Mouse (Mus musculus): ENCODE measurements around the gene Tbc1d16. TPM values are rescaled to one million over a fixed set of nuclear protein-coding genes. Genes with fewer than 3 reads are reported as not detected.
A peak's percentile ranks its signal among the peaks of the same experiment; 100 is the strongest.

Tbc1d16 gene
- polyA plus RNA-seq, 1 experiment from 2014 or later: 22.5 TPM

DNA sequence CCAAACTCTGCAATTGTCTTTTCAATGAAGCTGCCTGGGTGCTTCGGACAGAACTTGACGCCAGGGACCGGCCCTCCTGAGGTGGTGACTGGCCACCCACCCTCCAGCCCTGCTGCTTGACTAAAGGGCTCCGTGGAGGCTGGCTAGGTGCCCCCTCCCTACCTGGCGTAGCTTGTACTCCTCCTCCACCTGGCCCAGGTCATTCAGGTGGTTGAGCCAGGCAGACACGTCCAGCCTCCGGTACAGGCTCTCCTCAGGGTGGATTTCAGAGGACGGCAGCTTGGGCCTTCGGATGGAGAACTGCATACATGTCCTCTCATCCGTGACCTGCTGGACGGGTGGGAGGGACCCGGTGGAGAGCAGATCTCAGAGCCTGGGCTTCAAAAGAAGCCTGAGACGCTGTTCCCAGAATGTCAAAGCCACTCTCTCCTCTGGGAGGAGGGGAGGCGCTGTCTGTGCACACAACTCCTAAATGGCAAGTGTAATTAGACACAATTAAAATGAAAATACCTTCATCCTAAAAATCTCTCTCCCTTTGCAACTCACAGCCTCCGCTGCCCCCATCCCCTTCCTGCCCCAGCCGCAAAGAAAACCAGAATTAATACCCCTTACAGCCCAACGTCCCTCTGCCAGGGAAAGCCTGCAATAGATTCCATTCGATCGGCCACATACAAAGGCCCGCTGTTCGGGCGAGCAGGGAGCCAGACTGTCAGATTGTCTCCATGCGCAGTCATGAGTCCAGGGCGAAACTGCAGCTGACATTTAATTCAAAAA lies 71.6 kb downstream of the Tbc1d16 start:
- Histone ChIP-seq H3K9me3 (no peaks in the 10 kb centered on the region), H3K27ac (peak overlapping the region; percentile 85), H3K27me3 (ENCODE audit: poor library complexity, severe bottlenecking) (peaks cover 55% of the 10 kb centered on the region), H3K36me3 (replicated peaks) (peaks cover 44% of the 10 kb centered on the region), H3K4me3 (peak overlapping the region; percentile 39), H3K4me1 (peaks cover 68% of the 10 kb centered on the region)
- 8% methylated on average over 24 of the region's 24 CpGs for WGBS
- DNase-seq (ENCODE audit: extremely low spot score, low spot score): peak; percentile 59

DNA sequence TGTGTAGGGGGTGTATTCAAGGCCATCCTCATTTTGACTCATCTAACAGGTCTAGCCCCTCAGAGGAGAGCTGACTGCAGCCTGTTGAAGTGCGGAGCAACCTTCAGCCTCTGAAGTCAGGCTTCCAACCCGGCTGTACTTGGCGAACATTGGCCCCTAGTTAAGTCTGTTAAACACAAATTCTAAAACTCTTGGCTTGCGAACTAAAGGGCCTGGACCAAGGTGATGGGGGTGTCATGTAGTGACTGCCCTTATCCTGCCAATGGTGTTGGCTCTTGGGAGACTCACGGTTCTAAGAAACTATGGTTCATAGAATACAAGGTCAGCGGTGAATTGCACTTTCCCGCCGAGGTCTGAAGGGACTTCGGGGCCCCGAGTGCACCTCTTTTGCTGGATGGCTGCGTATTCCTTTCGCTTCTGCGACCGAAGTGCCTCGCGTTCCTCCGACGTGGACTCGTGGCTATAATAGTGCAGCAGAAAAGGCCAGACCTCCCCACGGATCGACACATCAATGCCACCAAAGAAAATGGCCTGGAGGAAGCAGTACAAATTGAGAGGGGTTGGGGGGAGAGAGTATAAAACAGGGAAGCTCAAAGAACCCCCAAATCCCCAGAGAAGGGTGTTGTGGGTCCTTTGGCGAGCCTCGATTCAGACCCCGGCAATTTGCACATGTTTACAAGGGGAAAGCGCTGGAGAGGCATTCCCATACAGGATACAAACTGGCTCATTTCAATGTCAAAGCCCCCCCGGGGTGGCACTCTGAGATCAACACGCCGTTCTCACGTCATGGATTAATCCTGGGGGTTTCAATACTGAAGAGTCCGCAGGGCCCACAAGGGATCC lies 72.4 kb downstream of the Tbc1d16 start:
- H3K36me3 ChIP-seq (replicated peaks): peaks cover 52% of the 10 kb centered on the region
- 24% methylated on average over 30 of the region's 30 CpGs for WGBS
- H3K4me1 ChIP-seq: peaks cover 68% of the 10 kb centered on the region
- peaks cover 55% of the 10 kb centered on the region for H3K27me3 ChIP-seq (ENCODE audit: poor library complexity, severe bottlenecking)
- peak; percentile 34 for DNase-seq (ENCODE audit: extremely low spot score, low spot score)
- peak overlapping the region; percentile 39 for H3K4me3 ChIP-seq
- no peaks in the 10 kb centered on the region for H3K9me3 ChIP-seq
- peak overlapping the region; percentile 85 for H3K27ac ChIP-seq

DNA sequence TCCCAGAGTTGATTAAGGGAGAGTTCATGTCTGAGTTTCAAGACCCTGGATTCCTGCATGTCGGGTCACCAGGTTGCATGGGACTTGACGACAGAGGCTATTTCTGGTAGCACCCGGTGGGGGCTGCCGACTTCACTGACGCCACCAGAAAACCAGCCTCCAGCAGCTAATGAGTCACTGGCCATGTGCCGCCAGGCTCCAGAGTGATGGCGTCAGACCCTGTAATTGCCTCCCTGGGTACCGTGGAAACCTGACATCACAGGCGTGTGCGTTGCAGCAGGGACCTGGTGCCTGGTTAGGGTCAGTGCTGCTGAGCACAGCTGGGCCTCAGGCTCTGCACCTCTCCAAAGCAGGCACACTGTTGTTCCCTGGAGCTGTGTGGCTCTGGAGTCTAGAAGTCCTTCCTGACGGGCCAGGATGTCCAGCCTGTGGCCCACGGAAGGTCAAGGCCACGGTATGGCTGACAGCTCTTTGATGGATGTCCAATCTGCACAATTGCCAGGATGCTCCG lies 75.9 kb downstream of the Tbc1d16 start:
- WGBS: 86% methylated on average over 14 of the region's 14 CpGs
- no peak for DNase-seq (ENCODE audit: extremely low spot score, low spot score)
- H3K27me3 ChIP-seq (ENCODE audit: poor library complexity, severe bottlenecking): peaks cover 31% of the 10 kb centered on the region
- H3K4me1 ChIP-seq: peaks cover 39% of the 10 kb centered on the region
- no peak overlapping the region for H3K4me3 ChIP-seq
- H3K36me3 ChIP-seq (replicated peaks): peaks cover 87% of the 10 kb centered on the region
- no peaks in the 10 kb centered on the region for H3K9me3 ChIP-seq
- H3K27ac ChIP-seq: no peak overlapping the region

DNA sequence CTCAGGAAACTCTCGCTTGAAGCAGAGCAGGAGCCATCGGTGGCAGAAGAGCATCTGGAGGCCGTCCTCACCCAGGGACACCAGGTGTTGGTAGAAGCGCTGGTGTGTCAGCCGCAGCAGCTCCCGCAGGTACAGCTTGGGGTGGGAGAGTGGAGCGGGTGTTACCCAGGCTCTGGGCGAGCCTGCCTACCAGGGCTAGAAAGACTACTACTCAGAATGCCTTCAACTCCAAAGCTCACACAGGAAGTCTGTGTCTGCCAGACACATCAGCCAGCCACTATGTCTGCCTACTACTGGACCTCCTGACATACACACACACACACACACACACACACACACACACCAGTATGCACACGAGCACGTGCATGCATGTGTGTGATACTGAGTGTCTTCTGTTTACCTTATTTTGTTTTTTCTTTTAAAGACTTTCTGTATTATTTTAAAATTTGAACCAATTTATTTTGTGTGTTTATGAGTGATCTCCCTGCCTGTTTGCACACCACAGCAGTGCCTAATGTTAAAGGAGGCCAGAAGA lies 77.2 kb downstream of the Tbc1d16 start:
- peaks cover 18% of the 10 kb centered on the region for H3K27me3 ChIP-seq (ENCODE audit: poor library complexity, severe bottlenecking)
- no peak overlapping the region for H3K27ac ChIP-seq
- H3K4me3 ChIP-seq: no peak overlapping the region
- WGBS: 91% methylated on average over 10 of the region's 10 CpGs
- H3K9me3 ChIP-seq: no peaks in the 10 kb centered on the region
- no peak for DNase-seq (ENCODE audit: extremely low spot score, low spot score)
- H3K4me1 ChIP-seq: peaks cover 38% of the 10 kb centered on the region
- H3K36me3 ChIP-seq (replicated peaks): peaks cover 97% of the 10 kb centered on the region

DNA sequence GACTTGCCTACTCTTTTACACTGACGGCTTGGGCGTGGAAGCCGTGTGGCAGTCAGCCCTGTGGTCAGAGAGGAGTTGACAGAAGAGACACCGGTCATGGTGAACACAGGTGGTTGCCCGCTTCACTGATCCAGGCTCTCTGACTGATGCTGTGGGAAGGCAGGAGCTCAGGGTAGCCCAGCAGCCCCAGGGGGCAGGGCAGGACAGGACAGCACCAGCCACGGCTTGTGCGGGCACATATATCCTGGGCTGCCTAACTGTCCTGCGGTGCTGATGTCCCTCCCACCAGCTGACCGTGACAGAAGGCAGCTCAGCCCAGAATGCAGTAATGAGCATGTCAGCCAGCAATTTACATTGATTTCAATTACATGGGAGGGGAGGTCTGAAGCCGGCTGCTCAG lies 77.9 kb downstream of the Tbc1d16 start:
- Histone ChIP-seq H3K36me3 (replicated peaks) (peaks cover 91% of the 10 kb centered on the region), H3K27me3 (ENCODE audit: poor library complexity, severe bottlenecking) (peaks cover 12% of the 10 kb centered on the region), H3K4me1 (peaks cover 38% of the 10 kb centered on the region), H3K4me3 (no peak overlapping the region), H3K27ac (no peak overlapping the region), H3K9me3 (no peaks in the 10 kb centered on the region)
- 86% methylated on average over 10 of the region's 10 CpGs for WGBS
- no peak for DNase-seq (ENCODE audit: extremely low spot score, low spot score)

DNA sequence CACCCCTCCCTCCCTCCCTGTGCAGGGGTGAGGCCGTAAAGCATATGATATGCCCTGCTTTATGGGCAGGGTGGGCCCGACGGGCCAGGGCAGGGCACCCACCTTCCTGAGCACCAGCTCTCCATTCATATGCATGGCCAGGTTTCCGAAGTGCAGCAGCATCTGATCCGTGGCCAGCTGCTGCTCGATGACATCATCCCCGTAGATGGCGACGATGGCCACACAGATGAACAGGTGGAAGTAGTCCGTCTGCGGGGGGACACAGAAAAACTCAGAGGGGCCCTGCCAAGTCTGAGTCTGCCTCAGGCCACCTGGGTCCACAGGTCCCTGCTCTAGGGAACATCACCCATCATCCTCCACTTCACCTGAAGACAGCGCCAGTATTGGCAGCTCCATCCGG lies 79.5 kb downstream of the Tbc1d16 start:
- 92% methylated on average over 12 of the region's 13 CpGs for WGBS
- DNase-seq (ENCODE audit: extremely low spot score, low spot score): no peak
- H3K27me3 ChIP-seq (ENCODE audit: poor library complexity, severe bottlenecking): no peaks in the 10 kb centered on the region
- H3K4me1 ChIP-seq: peaks cover 47% of the 10 kb centered on the region
- H3K36me3 ChIP-seq (replicated peaks): peaks cover 76% of the 10 kb centered on the region
- no peak overlapping the region for H3K27ac ChIP-seq
- no peaks in the 10 kb centered on the region for H3K9me3 ChIP-seq
- H3K4me3 ChIP-seq: no peak overlapping the region

DNA sequence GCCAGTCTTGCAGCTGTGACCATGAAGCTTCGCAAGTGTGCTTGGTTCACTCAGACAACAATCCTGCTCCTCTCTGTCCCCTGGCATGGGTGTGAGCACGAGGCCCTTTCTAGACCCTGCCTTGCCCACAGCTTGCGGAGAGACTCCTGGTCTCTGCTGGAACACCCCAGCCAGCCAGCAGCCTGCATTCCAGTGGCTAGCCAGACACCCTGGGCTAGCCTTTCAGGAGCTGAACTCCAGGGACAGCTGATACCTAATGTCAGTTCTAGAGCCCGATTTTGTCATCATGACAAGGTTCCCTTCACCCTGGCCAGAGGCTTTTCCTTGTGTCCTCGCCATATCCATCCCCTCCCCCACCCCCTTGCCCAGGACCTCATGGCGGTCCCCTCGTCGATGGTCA lies 81.1 kb downstream of the Tbc1d16 start:
- peaks cover 65% of the 10 kb centered on the region for H3K36me3 ChIP-seq (replicated peaks)
- no peaks in the 10 kb centered on the region for H3K9me3 ChIP-seq
- WGBS: 83% methylated on average over 8 of the region's 8 CpGs
- peaks cover 50% of the 10 kb centered on the region for H3K4me1 ChIP-seq
- no peak overlapping the region for H3K27ac ChIP-seq
- H3K27me3 ChIP-seq (ENCODE audit: poor library complexity, severe bottlenecking): no peaks in the 10 kb centered on the region
- DNase-seq (ENCODE audit: extremely low spot score, low spot score): no peak
- H3K4me3 ChIP-seq: no peak overlapping the region

DNA sequence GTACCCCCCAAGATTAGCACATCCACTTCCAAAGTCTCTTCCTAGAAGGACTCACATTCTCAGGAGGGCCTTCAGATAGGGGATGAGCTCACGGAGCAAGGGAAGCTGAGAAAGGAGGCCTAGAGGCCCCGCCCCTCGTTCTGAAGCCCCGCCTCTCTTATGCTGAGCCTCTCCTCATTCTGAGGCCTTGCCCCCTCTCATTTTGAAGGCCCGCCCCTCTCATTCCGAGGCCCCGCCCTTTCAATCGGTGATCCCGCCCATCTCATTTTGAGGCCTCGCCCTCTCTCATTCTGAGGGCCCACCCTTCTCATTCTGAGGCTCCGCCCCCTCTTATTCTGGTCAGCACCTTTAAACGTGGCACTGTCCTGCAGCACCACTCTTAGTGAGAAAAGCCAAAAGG lies 82.2 kb downstream of the Tbc1d16 start:
- no peaks in the 10 kb centered on the region for H3K27me3 ChIP-seq (ENCODE audit: poor library complexity, severe bottlenecking)
- H3K9me3 ChIP-seq: no peaks in the 10 kb centered on the region
- no peak overlapping the region for H3K4me3 ChIP-seq
- peaks cover 50% of the 10 kb centered on the region for H3K4me1 ChIP-seq
- peaks cover 55% of the 10 kb centered on the region for H3K36me3 ChIP-seq (replicated peaks)
- H3K27ac ChIP-seq: no peak overlapping the region
- 21% methylated on average over 12 of the region's 12 CpGs for WGBS
- DNase-seq (ENCODE audit: extremely low spot score, low spot score): no peak

DNA sequence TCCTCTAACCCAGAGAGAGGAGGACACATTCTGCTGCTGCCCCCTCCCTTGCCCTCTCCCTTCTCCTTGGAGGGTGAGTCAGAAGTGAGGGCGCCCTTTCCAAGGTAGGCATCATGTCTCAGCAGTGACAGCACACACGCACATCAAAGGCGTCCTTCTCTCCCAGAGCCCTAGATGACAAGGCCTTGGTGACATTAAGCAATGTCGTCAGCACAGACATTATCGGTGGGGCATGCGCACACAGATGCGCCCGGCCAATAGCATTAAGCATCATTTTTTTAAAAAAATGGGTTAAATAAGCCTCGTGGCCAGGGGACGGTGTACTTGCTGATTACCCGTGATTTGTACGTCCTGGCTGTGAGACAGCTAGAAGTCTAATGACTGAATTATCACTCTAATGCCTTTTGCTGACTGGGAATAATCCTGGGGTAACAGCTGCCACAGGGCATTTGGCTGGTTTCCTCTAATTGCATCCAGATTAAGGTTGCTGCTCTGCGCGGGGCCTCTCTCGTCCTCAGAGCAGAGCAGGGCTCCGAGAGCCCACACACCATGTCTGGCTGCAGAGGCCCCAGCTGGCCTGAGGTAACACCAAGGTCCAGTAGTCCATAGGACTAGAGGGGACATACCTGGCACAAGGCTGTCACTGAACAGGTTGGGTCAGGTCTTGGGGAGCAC lies 83.4 kb downstream of the Tbc1d16 start:
- peaks cover 50% of the 10 kb centered on the region for H3K4me1 ChIP-seq
- no peaks in the 10 kb centered on the region for H3K9me3 ChIP-seq
- DNase-seq (ENCODE audit: extremely low spot score, low spot score): no peak
- H3K36me3 ChIP-seq (replicated peaks): peaks cover 43% of the 10 kb centered on the region
- H3K4me3 ChIP-seq: no peak overlapping the region
- WGBS: 75% methylated on average over 16 of the region's 16 CpGs
- no peaks in the 10 kb centered on the region for H3K27me3 ChIP-seq (ENCODE audit: poor library complexity, severe bottlenecking)
- peak overlapping the region; percentile 9; the same call in 1 of the 2 replicates for H3K27ac ChIP-seq

DNA sequence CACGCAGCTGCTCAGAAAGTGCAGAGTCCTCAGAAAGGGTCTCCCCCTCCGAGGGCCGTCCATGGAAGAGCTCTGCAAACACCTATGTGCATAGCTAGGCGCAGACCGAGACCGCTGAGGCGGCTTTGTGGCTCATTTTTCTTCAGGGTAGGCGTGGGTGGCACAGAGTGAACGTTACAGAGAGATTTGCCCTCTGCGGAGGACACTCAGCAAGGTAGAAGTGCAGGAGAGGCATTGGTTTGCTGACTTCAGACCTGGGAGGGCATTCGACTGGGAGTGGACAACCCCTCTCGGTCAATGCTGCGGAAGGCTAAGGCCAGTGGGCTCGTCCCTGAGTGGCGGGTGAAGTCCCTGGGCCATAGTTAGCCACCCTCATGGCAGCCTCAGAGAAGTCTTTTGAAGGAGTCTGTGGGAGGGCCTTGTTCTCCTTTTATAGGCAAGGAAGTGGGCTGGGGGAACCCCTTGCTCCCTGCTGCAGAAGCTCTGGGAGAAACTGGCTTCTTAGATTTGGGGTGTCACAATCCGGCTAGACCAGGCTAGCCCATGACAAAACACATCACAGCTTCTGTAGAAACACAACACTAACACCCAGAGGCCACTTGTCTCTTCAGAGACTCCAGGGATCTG lies 84.8 kb downstream of the Tbc1d16 start:
- 87% methylated on average over 16 of the region's 16 CpGs for WGBS
- DNase-seq (ENCODE audit: extremely low spot score, low spot score): no peak
- H3K9me3 ChIP-seq: no peaks in the 10 kb centered on the region
- peak overlapping the region; percentile 53; the same call in 1 of the 2 replicates for H3K27ac ChIP-seq
- peaks cover 28% of the 10 kb centered on the region for H3K36me3 ChIP-seq (replicated peaks)
- H3K27me3 ChIP-seq (ENCODE audit: poor library complexity, severe bottlenecking): no peaks in the 10 kb centered on the region
- H3K4me3 ChIP-seq: no peak overlapping the region
- peaks cover 50% of the 10 kb centered on the region for H3K4me1 ChIP-seq

DNA sequence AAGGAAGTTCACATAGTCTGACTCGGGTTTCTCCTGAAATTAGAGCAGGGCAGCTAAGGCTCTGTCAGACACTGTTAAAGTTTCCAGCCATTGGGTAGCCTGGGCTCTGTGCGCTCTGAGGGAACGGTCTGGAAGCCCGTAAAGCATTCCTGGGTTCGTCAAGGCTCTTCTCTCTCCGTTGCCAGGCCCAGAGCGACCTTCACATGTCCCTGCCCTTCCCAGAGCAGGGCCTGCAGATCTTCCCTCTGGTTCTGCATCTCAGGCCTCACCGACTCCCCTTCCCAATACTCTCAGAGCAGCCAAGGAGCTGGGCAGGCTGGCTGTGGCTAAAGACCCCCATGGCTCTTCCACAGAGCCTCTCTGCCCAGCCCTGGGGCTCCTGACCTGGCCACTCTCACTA lies 85.7 kb downstream of the Tbc1d16 start:
- no peaks in the 10 kb centered on the region for H3K9me3 ChIP-seq
- no peak for DNase-seq (ENCODE audit: extremely low spot score, low spot score)
- H3K4me1 ChIP-seq: peaks cover 50% of the 10 kb centered on the region
- 85% methylated on average over 8 of the region's 8 CpGs for WGBS
- no peak overlapping the region for H3K4me3 ChIP-seq
- H3K27ac ChIP-seq: no peak overlapping the region; the same call in 1 of the 2 replicates
- peaks cover 6% of the 10 kb centered on the region; the same call in 1 of the 2 replicates for H3K27me3 ChIP-seq (ENCODE audit: poor library complexity, severe bottlenecking)
- peaks cover 19% of the 10 kb centered on the region for H3K36me3 ChIP-seq (replicated peaks)

DNA sequence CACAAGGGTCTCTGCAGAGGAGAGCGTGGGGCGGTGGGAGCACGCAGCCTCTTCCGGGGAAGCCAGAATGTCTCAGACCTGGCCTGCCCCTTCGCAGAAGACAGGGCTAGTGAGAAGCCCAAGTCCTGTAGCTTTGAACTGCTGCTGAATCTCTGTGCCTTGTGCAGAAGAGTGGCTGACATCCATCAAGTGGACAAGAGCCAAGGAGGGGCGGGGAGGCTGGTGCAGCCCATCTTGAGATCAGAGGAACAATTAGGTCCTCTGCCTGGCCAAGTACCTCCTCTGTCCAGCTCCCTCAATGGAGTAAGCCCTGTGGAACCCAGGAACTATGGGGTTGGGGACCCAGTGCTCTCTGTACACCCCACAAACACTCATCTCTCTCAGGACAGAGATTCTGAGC lies 89.3 kb downstream of the Tbc1d16 start:
- H3K9me3 ChIP-seq: no peaks in the 10 kb centered on the region
- H3K27ac ChIP-seq: no peak overlapping the region
- DNase-seq (ENCODE audit: extremely low spot score, low spot score): no peak
- no peak overlapping the region for H3K4me3 ChIP-seq
- 91% methylated on average over 6 of the region's 6 CpGs for WGBS
- H3K4me1 ChIP-seq: peaks cover 28% of the 10 kb centered on the region
- peaks cover 23% of the 10 kb centered on the region for H3K27me3 ChIP-seq (ENCODE audit: poor library complexity, severe bottlenecking)
- H3K36me3 ChIP-seq (replicated peaks): peaks cover 7% of the 10 kb centered on the region; the same call in 1 of the 2 replicates
